15 mouse cellular contexts compared by ENCODE assay signal in genomic region chr11:38203347-38203746, GRCm38 (mm10).
"Had no signal": no experiment of that assay in that cellular context is flagged by ENCODE, and none has a peak within 500 bp of the region (broad histone marks: within the 10 kb centered on the region; RNA-seq: fewer than 3 reads in every experiment).

No protein-coding gene starts in this region.

- H3K9ac ChIP-seq: intestine, embryonic 15.5 days; liver, embryonic 13.5 days; lung, embryonic 15.5 days; stomach, embryonic 15.5 days had no signal

- H3K27ac ChIP-seq: intestine, embryonic 15.5 days; left cerebral cortex, adult 2 months; liver, embryonic 13.5 days; lung, embryonic 15.5 days; stomach, embryonic 15.5 days had no signal

- ATAC-seq: intestine, embryonic 15.5 days had no signal

- H3K4me3 ChIP-seq: intestine, embryonic 15.5 days; left cerebral cortex, adult 2 months; liver, embryonic 13.5 days; lung, embryonic 15.5 days; stomach, embryonic 15.5 days had no signal

- DNase-seq: kidney, adult 11 months; kidney, adult 8-10 months; kidney, postnatal 10 days; layer of hippocampus, postnatal 36 days; liver, embryonic 13.5 days; lung, postnatal 4 days; midbrain, embryonic 14.5 days; right cerebral cortex, postnatal 25 days; spleen, adult 18-20 months; thymus, postnatal 25 days had no signal

- H3K36me3 ChIP-seq: intestine, embryonic 15.5 days; liver, embryonic 13.5 days; lung, embryonic 15.5 days; stomach, embryonic 15.5 days had no signal

- H3K27me3 ChIP-seq: intestine, embryonic 15.5 days; liver, embryonic 13.5 days; lung, embryonic 15.5 days; stomach, embryonic 15.5 days had no signal

- H3K4me1 ChIP-seq: intestine, embryonic 15.5 days; liver, embryonic 13.5 days; lung, embryonic 15.5 days; stomach, embryonic 15.5 days had no signal

- H3K9me3 ChIP-seq: intestine, embryonic 15.5 days; liver, embryonic 13.5 days; lung, embryonic 15.5 days; stomach, embryonic 15.5 days had no signal

- H3K4me2 ChIP-seq: intestine, embryonic 15.5 days; liver, embryonic 13.5 days; lung, embryonic 15.5 days; midbrain, embryonic 11.5 days; stomach, embryonic 15.5 days had no signal
